ENCODE assay signal across 1 mouse cellular context in genomic region chr14:6742232-6742631, GRCm38 (mm10). TPM values are rescaled to one million over a fixed set of nuclear protein-coding genes. Genes with fewer than 3 reads are reported as not detected.
"Had no signal": no experiment of that assay in that cellular context is flagged by ENCODE, and none has a peak within 500 bp of the region (broad histone marks: within the 10 kb centered on the region; RNA-seq: fewer than 3 reads in every experiment).

Gene Gm3636 (minus strand): TSS chr14:6742332.

RNA-seq across cellular contexts. Expression of gene Gm3636, which starts in this region (rescaled TPM):
- polyA plus RNA-seq: small intestine, adult 2 months had no signal
